ENCODE assay signal across 9 mouse cellular contexts in genomic region chr6:134148443-134148942, GRCm38 (mm10).
DNase-seq lines count a peak whose midpoint lies in the region; ATAC-seq and TF ChIP-seq lines count a peak whose summit lies in the region.
"Had no signal": no experiment of that assay in that cellular context is flagged by ENCODE, and none has a peak within 500 bp of the region (broad histone marks: within the 10 kb centered on the region; RNA-seq: fewer than 3 reads in every experiment).

No protein-coding gene starts in this region.

- peak overlapping the region; percentile 39 for H3K4me2 ChIP-seq in CH12.LX (ENCODE audit: insufficient read depth, low read depth, poor library complexity, severe bottlenecking)
- H3K4me2 ChIP-seq in hindbrain, embryonic 14.5 days (replicated peaks), result no peak overlapping the region
- H3K4me2 ChIP-seq in midbrain, embryonic 15.5 days, result no peak overlapping the region; the same call in 1 of the 2 replicates
- H3K4me2 ChIP-seq: embryonic facial prominence, embryonic 13.5 days had no signal

- dilution Hi-C loops in CH12.LX (cut with MboI; ENCODE audit: extremely low pct_ligation_motif_present, extremely low pct_unique_long_range_greater_than_20kb, low sequenced_read_pairs), result no loop called here

- TF ChIP-seq CTCF in CH12.LX (conservative IDR thresholded peaks at IDR 0.05 in 1 of 2, IDR thresholded peaks at IDR 0.05 in 1 of 2; ENCODE audit: low read depth in 2 of 2, low read length in 2 of 2), result no peak
- TF ChIP-seq CTCF in layer of hippocampus, adult 2 months (conservative IDR thresholded peaks at IDR 0.05), result no peak

- no peak overlapping the region for H3K4me3 ChIP-seq in CH12.LX (replicated peaks in 1 of 3; ENCODE audit: low read depth in 2 of 3, low read length in 2 of 3, poor library complexity in 1 of 3)
- H3K4me3 ChIP-seq in hindbrain, embryonic 14.5 days (replicated peaks; ENCODE audit: low read length), result no peak overlapping the region
- H3K4me3 ChIP-seq in midbrain, embryonic 15.5 days, result no peak overlapping the region
- H3K4me3 ChIP-seq in layer of hippocampus, adult 2 months, result no peak overlapping the region
- H3K4me3 ChIP-seq: embryonic facial prominence, embryonic 13.5 days had no signal

- H3K27ac ChIP-seq in CH12.LX (ENCODE audit: insufficient read depth, low read depth), result no peak overlapping the region
- no peak overlapping the region for H3K27ac ChIP-seq in hindbrain, embryonic 14.5 days
- peak overlapping the region; percentile 27; the same call in 1 of the 2 replicates for H3K27ac ChIP-seq in midbrain, embryonic 15.5 days
- H3K27ac ChIP-seq in layer of hippocampus, adult 2 months, result no peak overlapping the region
- H3K27ac ChIP-seq: embryonic facial prominence, embryonic 13.5 days; liver, embryonic 14.5 days had no signal

- H3K9me3 ChIP-seq in CH12.LX (replicated peaks; ENCODE audit: low read length), result no peaks in the 10 kb centered on the region
- H3K9me3 ChIP-seq in hindbrain, embryonic 14.5 days (ENCODE audit: control insufficient read depth, low read length), result no peaks in the 10 kb centered on the region
- H3K9me3 ChIP-seq in midbrain, embryonic 15.5 days, result no peaks in the 10 kb centered on the region
- H3K9me3 ChIP-seq: embryonic facial prominence, embryonic 13.5 days had no signal

- TF ChIP-seq POLR2A in CH12.LX (IDR thresholded peaks at IDR 0.05; ENCODE audit: low read depth, low read length), result no peak

- H3K79me2 ChIP-seq in CH12.LX (replicated peaks; ENCODE audit: control insufficient read depth, extremely low read depth, insufficient read depth, poor library complexity, severe bottlenecking), result peaks cover 2% of the 10 kb centered on the region; the same call in 1 of the 2 replicates

- no peak for TF ChIP-seq RAD21 in CH12.LX (IDR thresholded peaks at IDR 0.05; ENCODE audit: low read depth, low read length)

- no peak overlapping the region for H3K9ac ChIP-seq in CH12.LX (ENCODE audit: insufficient read depth, low read depth)
- H3K9ac ChIP-seq in hindbrain, embryonic 14.5 days, result no peak overlapping the region
- H3K9ac ChIP-seq in midbrain, embryonic 15.5 days, result no peak overlapping the region
- H3K9ac ChIP-seq: embryonic facial prominence, embryonic 13.5 days; liver, embryonic 14.5 days had no signal

- in situ Hi-C loops in CH12.LX (cut with MboI; ENCODE audit: low pct_ligation_motif_present, low pct_unique_long_range_greater_than_20kb, low sequenced_read_pairs), result no loop called here

- no peak for TF ChIP-seq EP300 in CH12.LX (IDR thresholded peaks at IDR 0.05; ENCODE audit: low read length)

- peak; percentile 21 for DNase-seq in CD4-positive helper T cell, adult 2 months (ENCODE audit: low read depth, low spot score)
- DNase-seq in CH12.LX (ENCODE audit: extremely low read depth), result no peak
- no peak for DNase-seq in hindbrain, embryonic 14.5 days (ENCODE audit: low spot score)
- no peak for DNase-seq in right cerebral cortex, postnatal 14 days
- no peak for DNase-seq in layer of hippocampus, adult 8-10 months (ENCODE audit: low spot score in 2 of 2)
- DNase-seq in layer of hippocampus, adult 2 months (ENCODE audit: low spot score in 2 of 2), result no peak

- peak; percentile 3; the same call in 1 of the 2 replicates for ATAC-seq in hindbrain, embryonic 14.5 days (ENCODE audit: low FRiP score)
- no peak for ATAC-seq in midbrain, embryonic 15.5 days (replicated peaks)

- peaks cover 2 to 65% of the 10 kb centered on the region in 2 experiments for H3K36me3 ChIP-seq in CH12.LX (replicated peaks in 1 of 2; ENCODE audit: control insufficient read depth in 1 of 2, insufficient read depth in 1 of 2, low read length in 1 of 2)
- H3K36me3 ChIP-seq in hindbrain, embryonic 14.5 days (replicated peaks; ENCODE audit: control insufficient read depth, insufficient read depth), result no peaks in the 10 kb centered on the region
- H3K36me3 ChIP-seq in midbrain, embryonic 15.5 days (replicated peaks), result no peaks in the 10 kb centered on the region
- H3K36me3 ChIP-seq: embryonic facial prominence, embryonic 13.5 days had no signal

- peaks cover 18 to 98% of the 10 kb centered on the region in 2 experiments for H3K4me1 ChIP-seq in CH12.LX (ENCODE audit: control insufficient read depth in 1 of 2, insufficient read depth in 2 of 2)
- H3K4me1 ChIP-seq in hindbrain, embryonic 14.5 days (replicated peaks; ENCODE audit: control insufficient read depth, insufficient read depth, low read length), result peaks cover 16% of the 10 kb centered on the region; the same call in 1 of the 2 replicates
- H3K4me1 ChIP-seq in midbrain, embryonic 15.5 days, result peaks cover 28% of the 10 kb centered on the region

- 33% methylated on average over 7 of the region's 7 CpGs for WGBS in hindbrain, embryonic 14.5 days
- 35% methylated on average over 7 of the region's 7 CpGs for WGBS in midbrain, embryonic 15.5 days

- H3K27me3 ChIP-seq in CH12.LX (replicated peaks), result no peaks in the 10 kb centered on the region
- no peaks in the 10 kb centered on the region for H3K27me3 ChIP-seq in hindbrain, embryonic 14.5 days (ENCODE audit: control insufficient read depth, insufficient read depth, low read length)
- no peaks in the 10 kb centered on the region for H3K27me3 ChIP-seq in midbrain, embryonic 15.5 days (replicated peaks)
- H3K27me3 ChIP-seq: embryonic facial prominence, embryonic 13.5 days had no signal

TF ChIP-seq in CH12.LX, 34 proteins besides CTCF, POLR2A, EP300 and RAD21:
- TF ChIP-seq RCOR1 (conservative IDR thresholded peaks at IDR 0.05; ENCODE audit: low read depth, low read length) (no peak), BHLHE40 (IDR thresholded peaks at IDR 0.05; ENCODE audit: low read depth, low read length) (no peak), MXI1 (IDR thresholded peaks at IDR 0.05; ENCODE audit: low read depth, low read length) (no peak), HCFC1 (IDR thresholded peaks at IDR 0.05; ENCODE audit: low read depth, low read length) (no peak), ZMIZ1 (IDR thresholded peaks at IDR 0.05; ENCODE audit: low read depth, low read length) (no peak), TCF12 (IDR thresholded peaks at IDR 0.05; ENCODE audit: low read depth, low read length) (no peak)
TF ChIP-seq in CH12.LX: peak in this region for 0.
